Mouse (Mus musculus): ENCODE measurements around the gene Clasp1. TPM values are rescaled to one million over a fixed set of nuclear protein-coding genes. Genes with fewer than 3 reads are reported as not detected.

Gene Clasp1
- polyA plus RNA-seq, 1 experiment from 2014 or later = 70.0 TPM

DNA sequence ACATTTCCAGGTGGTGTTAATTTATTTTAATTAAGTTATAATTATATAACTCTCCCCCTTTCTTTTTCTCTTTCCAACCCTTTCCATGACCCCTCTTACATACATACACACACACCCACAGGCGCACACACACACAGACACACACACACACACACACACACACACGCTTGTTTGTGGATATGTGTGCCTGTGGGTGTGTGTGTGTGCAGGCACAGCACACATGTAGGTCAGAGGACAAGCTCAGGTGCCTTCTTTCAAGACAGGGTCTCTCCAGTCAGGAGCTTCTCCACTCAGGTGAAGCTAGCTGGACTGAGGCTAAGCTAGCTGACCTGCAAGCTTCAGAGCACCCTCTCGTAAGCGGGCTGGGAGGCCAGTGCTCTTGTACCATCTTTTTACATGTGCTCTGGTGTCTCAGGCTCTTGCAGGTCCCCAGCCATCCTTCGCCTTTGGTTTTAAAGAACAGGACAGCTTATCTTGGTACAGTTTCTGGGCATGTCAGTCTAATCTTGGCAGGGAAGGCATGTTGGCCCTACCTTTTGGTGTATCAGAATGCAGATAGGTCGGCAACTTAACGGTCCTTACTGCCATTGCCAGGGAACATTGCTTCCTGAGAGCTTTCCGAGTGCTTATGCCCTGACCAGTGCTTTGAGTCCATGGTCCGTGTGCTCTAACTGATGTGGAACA is 28.3 kb downstream of the Clasp1 start:
- Histone ChIP-seq H3K4me3 (ENCODE audit: low read length) (no peak overlapping the region), H3K9ac (ENCODE audit: low read depth, low read length) (no peak overlapping the region), H3K36me3 (ENCODE audit: control insufficient read depth, insufficient read depth, low read length) (peaks cover 23% of the 10 kb centered on the region), H3K9me3 (ENCODE audit: control insufficient read depth, low read length) (no peaks in the 10 kb centered on the region), H3K27ac (ENCODE audit: low read depth, low read length) (no peak overlapping the region), H3K4me2 (replicated peaks; ENCODE audit: low read depth, low read length) (no peak overlapping the region), H3K4me1 (ENCODE audit: control insufficient read depth, insufficient read depth, low read length) (no peaks in the 10 kb centered on the region), H3K27me3 (ENCODE audit: control insufficient read depth, insufficient read depth, low read length) (no peaks in the 10 kb centered on the region)
- whole genome bisulfite sequencing = 90% methylated on average over 9 of the region's 9 CpGs
- ATAC-seq (ENCODE audit: low FRiP score, low TSS enrichment) = no peak

DNA sequence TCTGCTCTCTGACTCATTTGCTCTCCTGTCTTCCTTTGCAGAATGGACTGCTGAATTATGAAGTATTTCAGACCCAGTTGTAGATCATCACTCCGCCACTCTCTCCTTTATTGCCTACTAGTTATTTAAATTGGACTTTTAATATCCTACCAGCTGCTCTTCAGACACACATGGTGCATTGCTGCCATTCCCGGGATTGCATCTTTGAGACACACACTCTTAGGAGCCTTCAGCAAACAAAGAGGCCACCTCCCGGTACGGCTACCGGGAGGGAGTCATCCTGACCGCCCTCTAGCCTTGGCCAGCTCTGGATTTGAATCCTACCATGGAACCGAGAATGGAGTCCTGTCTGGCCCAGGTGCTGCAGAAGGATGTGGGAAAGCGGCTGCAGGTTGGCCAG is 30.5 kb downstream of the Clasp1 start:
- Histone ChIP-seq H3K9me3 (ENCODE audit: control insufficient read depth, low read length) (no peaks in the 10 kb centered on the region), H3K36me3 (ENCODE audit: control insufficient read depth, insufficient read depth, low read length) (peaks cover 32% of the 10 kb centered on the region), H3K4me2 (replicated peaks; ENCODE audit: low read depth, low read length) (no peak overlapping the region), H3K4me3 (ENCODE audit: low read length) (no peak overlapping the region), H3K27me3 (ENCODE audit: control insufficient read depth, insufficient read depth, low read length) (no peaks in the 10 kb centered on the region), H3K27ac (ENCODE audit: low read depth, low read length) (no peak overlapping the region), H3K9ac (ENCODE audit: low read depth, low read length) (no peak overlapping the region), H3K4me1 (ENCODE audit: control insufficient read depth, insufficient read depth, low read length) (no peaks in the 10 kb centered on the region)
- no peak for ATAC-seq (ENCODE audit: low FRiP score, low TSS enrichment)
- 94% methylated on average over 8 of the region's 8 CpGs for WGBS

DNA sequence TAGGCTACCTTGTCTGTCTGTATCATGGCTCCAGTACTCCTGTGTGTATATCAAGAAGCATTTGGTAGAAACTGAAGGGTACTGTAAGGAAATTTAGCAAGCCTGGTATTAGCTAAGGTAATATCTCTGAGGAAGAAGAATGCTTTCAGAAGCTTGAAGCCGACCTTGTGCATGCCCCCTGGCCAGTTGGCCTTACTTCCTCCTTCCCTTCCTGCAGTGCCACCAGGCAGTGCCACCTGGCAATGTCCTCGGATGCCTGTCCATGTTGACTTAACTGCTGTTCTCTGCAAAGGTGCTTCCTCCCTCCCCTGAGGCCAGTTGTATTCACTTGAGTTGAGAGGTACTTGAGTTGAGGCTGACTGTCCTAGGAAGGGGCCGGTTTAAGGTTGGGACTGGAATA is 32.3 kb downstream of the Clasp1 start:
- H3K9ac ChIP-seq (ENCODE audit: low read depth, low read length) = no peak overlapping the region
- no peak overlapping the region for H3K4me2 ChIP-seq (replicated peaks; ENCODE audit: low read depth, low read length)
- no peaks in the 10 kb centered on the region for H3K9me3 ChIP-seq (ENCODE audit: control insufficient read depth, low read length)
- no peak overlapping the region for H3K27ac ChIP-seq (ENCODE audit: low read depth, low read length)
- no peaks in the 10 kb centered on the region for H3K4me1 ChIP-seq (ENCODE audit: control insufficient read depth, insufficient read depth, low read length)
- H3K27me3 ChIP-seq (ENCODE audit: control insufficient read depth, insufficient read depth, low read length) = no peaks in the 10 kb centered on the region
- H3K4me3 ChIP-seq (ENCODE audit: low read length) = no peak overlapping the region
- H3K36me3 ChIP-seq (ENCODE audit: control insufficient read depth, insufficient read depth, low read length) = peaks cover 36% of the 10 kb centered on the region
- no peak for ATAC-seq (ENCODE audit: low FRiP score, low TSS enrichment)
- WGBS = 85% methylated on average over 3 of the region's 3 CpGs

DNA sequence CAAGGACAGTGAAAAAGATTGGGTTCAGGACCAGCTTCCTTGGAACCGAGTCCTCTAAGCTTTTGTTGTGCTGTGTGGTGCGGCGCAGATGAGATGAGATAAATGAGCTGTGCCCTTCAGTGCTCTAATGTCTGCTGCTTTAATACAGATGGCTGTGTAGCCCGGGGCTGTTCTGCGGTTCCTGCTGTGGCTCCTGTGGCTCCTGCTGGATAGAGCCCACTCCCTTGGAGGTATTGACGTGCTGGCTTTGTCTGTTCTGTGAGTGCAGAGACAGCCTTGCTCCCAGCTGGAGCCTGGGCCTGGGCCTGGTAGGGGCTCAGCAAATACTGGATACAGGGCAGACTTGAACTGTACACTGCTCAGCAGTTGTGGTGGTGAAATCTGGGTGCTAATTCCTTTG is 34.0 kb downstream of the Clasp1 start:
- no peak overlapping the region for H3K9ac ChIP-seq (ENCODE audit: low read depth, low read length)
- no peak for ATAC-seq (ENCODE audit: low FRiP score, low TSS enrichment)
- H3K9me3 ChIP-seq (ENCODE audit: control insufficient read depth, low read length) = no peaks in the 10 kb centered on the region
- H3K4me3 ChIP-seq (ENCODE audit: low read length) = no peak overlapping the region
- 76% methylated on average over 6 of the region's 6 CpGs for WGBS
- no peak overlapping the region for H3K4me2 ChIP-seq (replicated peaks; ENCODE audit: low read depth, low read length)
- H3K36me3 ChIP-seq (ENCODE audit: control insufficient read depth, insufficient read depth, low read length) = peaks cover 36% of the 10 kb centered on the region
- H3K27me3 ChIP-seq (ENCODE audit: control insufficient read depth, insufficient read depth, low read length) = no peaks in the 10 kb centered on the region
- no peak overlapping the region for H3K27ac ChIP-seq (ENCODE audit: low read depth, low read length)
- no peaks in the 10 kb centered on the region for H3K4me1 ChIP-seq (ENCODE audit: control insufficient read depth, insufficient read depth, low read length)

DNA sequence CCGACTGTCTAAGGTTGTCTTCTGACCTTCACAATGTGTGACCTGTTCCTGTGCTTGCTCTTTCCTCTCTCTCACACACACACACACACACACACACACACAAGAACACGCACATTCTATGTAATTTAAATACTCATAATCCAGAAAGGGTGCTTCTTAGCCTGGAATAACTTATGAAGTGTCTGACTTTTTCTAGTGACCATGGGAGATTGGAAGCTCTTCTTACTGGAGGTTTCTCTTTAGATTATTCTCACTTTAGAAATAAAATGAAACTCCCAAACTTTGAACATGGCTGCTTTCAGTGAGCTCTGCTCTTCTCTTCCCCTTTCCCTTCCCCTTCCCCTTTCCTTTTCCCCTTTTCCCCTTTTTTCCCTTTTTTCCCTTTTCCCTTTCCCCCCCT is 37.1 kb downstream of the Clasp1 start:
- Histone ChIP-seq H3K4me3 (ENCODE audit: low read length) (no peak overlapping the region), H3K27me3 (ENCODE audit: control insufficient read depth, insufficient read depth, low read length) (no peaks in the 10 kb centered on the region), H3K4me1 (ENCODE audit: control insufficient read depth, insufficient read depth, low read length) (0 out of 2 replicates have a peak, but pooled peaks cover 4% of the 10 kb centered on the region), H3K36me3 (ENCODE audit: control insufficient read depth, insufficient read depth, low read length) (peaks cover 19% of the 10 kb centered on the region; the same call in 1 of the 2 replicates), H3K9ac (ENCODE audit: low read depth, low read length) (no peak overlapping the region), H3K4me2 (replicated peaks; ENCODE audit: low read depth, low read length) (no peak overlapping the region), H3K27ac (ENCODE audit: low read depth, low read length) (no peak overlapping the region), H3K9me3 (ENCODE audit: control insufficient read depth, low read length) (no peaks in the 10 kb centered on the region)
- no peak for ATAC-seq (ENCODE audit: low FRiP score, low TSS enrichment)
- WGBS = 91% methylated on average over 2 of the region's 2 CpGs

DNA sequence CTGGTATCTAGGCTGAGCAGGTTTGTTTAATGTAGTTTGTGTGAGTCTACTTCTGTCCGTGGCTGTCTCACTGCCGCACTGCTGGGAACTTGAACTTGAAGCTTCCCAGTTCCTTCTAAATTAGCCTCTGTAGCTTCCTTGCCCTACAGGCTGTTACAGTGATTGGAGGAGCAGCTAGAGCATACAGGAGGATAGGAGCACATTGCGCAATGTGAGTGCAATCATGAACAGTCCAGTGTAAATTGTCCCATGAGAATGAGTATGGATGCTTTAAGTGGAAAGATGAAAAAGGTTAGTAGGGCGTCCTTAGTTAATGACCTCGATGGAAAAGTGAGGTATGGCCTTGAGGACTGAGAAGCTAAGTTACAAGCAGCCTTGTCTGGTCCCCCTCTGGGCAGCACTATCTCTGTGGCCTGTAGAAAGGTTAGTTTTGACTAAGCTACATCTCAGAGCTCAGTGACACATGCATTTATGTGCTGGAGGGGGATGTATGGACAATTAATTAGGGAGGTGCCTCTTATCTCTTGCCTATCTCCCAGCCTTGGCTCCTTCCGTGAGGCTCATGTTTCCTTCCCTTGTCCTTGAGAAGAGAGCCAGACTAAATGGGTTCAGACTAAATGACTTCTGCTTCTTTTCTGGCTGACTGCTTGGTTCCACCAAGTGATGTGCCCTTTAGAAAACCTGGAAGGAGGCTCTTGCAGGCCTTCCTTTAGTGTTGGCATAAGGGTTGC is 39.7 kb downstream of the Clasp1 start:
- 70% methylated on average over 6 of the region's 6 CpGs for WGBS
- ATAC-seq (ENCODE audit: low FRiP score, low TSS enrichment) = no peak
- Histone ChIP-seq H3K9ac (ENCODE audit: low read depth, low read length) (no peak overlapping the region), H3K27ac (ENCODE audit: low read depth, low read length) (no peak overlapping the region), H3K36me3 (ENCODE audit: control insufficient read depth, insufficient read depth, low read length) (peaks cover 7% of the 10 kb centered on the region; the same call in 1 of the 2 replicates), H3K27me3 (ENCODE audit: control insufficient read depth, insufficient read depth, low read length) (no peaks in the 10 kb centered on the region), H3K4me1 (ENCODE audit: control insufficient read depth, insufficient read depth, low read length) (0 out of 2 replicates have a peak, but pooled peaks cover 4% of the 10 kb centered on the region), H3K4me2 (replicated peaks; ENCODE audit: low read depth, low read length) (no peak overlapping the region), H3K4me3 (ENCODE audit: low read length) (no peak overlapping the region), H3K9me3 (ENCODE audit: control insufficient read depth, low read length) (no peaks in the 10 kb centered on the region)

DNA sequence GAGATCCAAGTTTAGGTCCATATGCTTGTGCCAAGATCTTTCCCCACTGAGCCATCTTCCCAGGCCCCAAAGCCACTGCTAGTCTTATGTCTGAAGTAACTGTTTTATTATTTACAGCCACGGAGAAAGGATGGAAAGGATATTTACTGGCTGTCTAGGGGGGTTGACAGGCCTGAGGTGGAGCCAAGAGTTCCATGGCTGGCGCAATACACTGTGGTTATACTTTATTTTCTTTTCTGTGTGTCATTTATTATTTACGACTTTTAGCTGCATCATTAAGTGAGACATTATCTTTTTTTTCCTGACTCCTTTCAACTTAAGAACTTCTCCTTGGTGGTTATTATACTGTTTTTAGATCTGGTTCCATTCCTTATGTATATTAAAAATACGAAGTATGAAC is 42.7 kb downstream of the Clasp1 start:
- Histone ChIP-seq H3K36me3 (ENCODE audit: control insufficient read depth, insufficient read depth, low read length) (no peaks in the 10 kb centered on the region), H3K4me3 (ENCODE audit: low read length) (no peak overlapping the region), H3K4me2 (replicated peaks; ENCODE audit: low read depth, low read length) (no peak overlapping the region), H3K27me3 (ENCODE audit: control insufficient read depth, insufficient read depth, low read length) (no peaks in the 10 kb centered on the region), H3K4me1 (ENCODE audit: control insufficient read depth, insufficient read depth, low read length) (0 out of 2 replicates have a peak, but pooled peaks cover 4% of the 10 kb centered on the region), H3K9me3 (ENCODE audit: control insufficient read depth, low read length) (no peaks in the 10 kb centered on the region), H3K27ac (ENCODE audit: low read depth, low read length) (no peak overlapping the region), H3K9ac (ENCODE audit: low read depth, low read length) (no peak overlapping the region)
- WGBS = 81% methylated on average over 4 of the region's 4 CpGs
- no peak for ATAC-seq (ENCODE audit: low FRiP score, low TSS enrichment)

DNA sequence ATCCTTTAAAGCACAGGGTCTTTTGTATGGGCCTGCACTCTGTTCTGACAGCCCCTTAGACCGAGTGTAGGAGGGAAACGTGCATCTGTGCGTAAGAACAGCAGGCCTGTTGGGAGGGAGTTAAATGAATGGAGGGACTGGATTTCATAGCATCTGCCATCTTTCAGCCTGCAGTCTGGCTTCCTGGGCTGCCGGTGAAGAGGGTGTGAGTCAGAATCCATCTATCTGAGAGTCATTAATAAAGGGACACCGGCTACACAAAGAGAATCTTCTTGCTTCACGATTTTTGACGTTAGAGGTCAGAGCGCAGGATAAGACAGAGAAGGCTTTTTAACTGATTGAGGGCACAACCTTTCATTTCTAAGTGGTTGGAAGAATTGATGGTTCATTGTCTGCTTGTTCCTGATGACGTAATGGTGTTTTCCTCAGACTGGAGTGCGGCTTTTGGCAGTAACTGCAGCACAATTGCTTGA is 46.2 kb downstream of the Clasp1 start:
- H3K4me1 ChIP-seq (ENCODE audit: control insufficient read depth, insufficient read depth, low read length) = no peaks in the 10 kb centered on the region
- WGBS = 67% methylated on average over 10 of the region's 10 CpGs
- H3K9me3 ChIP-seq (ENCODE audit: control insufficient read depth, low read length) = no peaks in the 10 kb centered on the region
- no peaks in the 10 kb centered on the region for H3K27me3 ChIP-seq (ENCODE audit: control insufficient read depth, insufficient read depth, low read length)
- no peak overlapping the region for H3K4me2 ChIP-seq (replicated peaks; ENCODE audit: low read depth, low read length)
- no peak overlapping the region for H3K9ac ChIP-seq (ENCODE audit: low read depth, low read length)
- no peak overlapping the region for H3K4me3 ChIP-seq (ENCODE audit: low read length)
- no peaks in the 10 kb centered on the region for H3K36me3 ChIP-seq (ENCODE audit: control insufficient read depth, insufficient read depth, low read length)
- ATAC-seq (ENCODE audit: low FRiP score, low TSS enrichment) = no peak
- H3K27ac ChIP-seq (ENCODE audit: low read depth, low read length) = no peak overlapping the region

DNA sequence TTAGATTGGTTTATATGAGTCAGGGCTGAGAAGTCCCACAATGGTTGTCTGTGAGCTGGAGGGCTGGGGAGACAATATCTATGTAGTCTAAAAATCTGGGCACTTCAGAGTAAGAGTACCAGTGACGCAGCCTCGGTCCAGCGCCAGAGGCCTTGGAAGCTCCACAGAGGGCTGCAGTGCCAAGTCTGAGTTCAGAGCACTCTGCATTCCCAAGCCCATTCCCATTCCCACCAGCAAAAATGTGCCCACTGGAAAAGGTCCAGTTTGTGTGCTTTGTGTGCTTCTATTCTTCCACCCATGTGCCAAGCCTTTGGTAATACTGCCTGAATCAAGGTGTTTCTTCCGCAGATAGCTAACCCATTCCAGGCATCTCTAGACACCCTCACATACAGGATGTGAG is 49.0 kb downstream of the Clasp1 start:
- Histone ChIP-seq H3K9ac (ENCODE audit: low read depth, low read length) (no peak overlapping the region), H3K9me3 (ENCODE audit: control insufficient read depth, low read length) (no peaks in the 10 kb centered on the region)
- 91% methylated on average over 4 of the region's 4 CpGs for WGBS

More for the DNA sequence above, 49.0 kb downstream of the Clasp1 start:
- Histone ChIP-seq H3K4me2 (replicated peaks; ENCODE audit: low read depth, low read length) (no peak overlapping the region), H3K4me3 (ENCODE audit: low read length) (no peak overlapping the region), H3K4me1 (ENCODE audit: control insufficient read depth, insufficient read depth, low read length) (no peaks in the 10 kb centered on the region), H3K27ac (ENCODE audit: low read depth, low read length) (no peak overlapping the region), H3K27me3 (ENCODE audit: control insufficient read depth, insufficient read depth, low read length) (no peaks in the 10 kb centered on the region), H3K36me3 (ENCODE audit: control insufficient read depth, insufficient read depth, low read length) (no peaks in the 10 kb centered on the region)
- no peak for ATAC-seq (ENCODE audit: low FRiP score, low TSS enrichment)
